Mouse (Mus musculus) right cerebral cortex, postnatal 10 days (tissue): ENCODE data around the gene Flt3.

Source experiments
- DNase-seq, 2 experiments: peaks; one replicate each; pipeline ENCODE4 v3.0.0; 2021; ENCODE audit warnings: low spot score in 2 of 2

Flt3 gene

DNA sequence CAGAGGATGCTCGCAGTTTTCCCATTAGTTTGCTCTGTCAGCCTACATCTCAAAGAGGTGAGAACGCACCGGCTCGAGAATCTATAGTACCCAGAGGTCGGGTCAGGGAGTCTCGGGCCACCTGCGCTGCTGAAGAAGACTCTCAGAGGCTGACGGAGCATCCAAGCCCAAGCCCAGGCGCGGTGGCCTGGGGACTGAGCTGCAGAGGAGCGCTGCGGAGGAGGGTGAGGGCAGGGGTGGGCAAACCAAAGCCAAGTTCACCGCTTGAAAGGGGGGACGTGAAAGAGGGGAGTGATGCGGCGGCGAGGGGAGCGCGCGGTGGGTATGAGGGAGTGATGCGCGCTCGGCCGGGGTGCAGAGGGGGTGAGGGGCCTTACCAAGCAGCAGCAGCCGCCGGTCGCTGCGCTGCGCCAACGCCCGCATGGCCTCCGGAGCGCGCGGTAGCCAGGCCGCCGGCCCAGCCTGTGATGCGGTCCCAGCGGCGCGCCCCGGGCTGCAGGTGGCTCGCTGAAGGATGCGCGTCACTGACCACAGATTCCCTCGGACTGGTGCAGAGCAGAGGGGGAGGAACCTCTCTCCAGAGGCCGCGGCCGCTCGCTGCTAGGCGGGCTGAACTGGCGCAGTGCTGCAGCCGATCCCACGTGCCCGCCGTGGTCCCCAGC is at the start of gene Flt3:
Gene Flt3 (minus strand): TSS at position 647 of the 662 bp plus-strand sequence.
- DNase-seq, result peak; percentile 36 to 40

DNA sequence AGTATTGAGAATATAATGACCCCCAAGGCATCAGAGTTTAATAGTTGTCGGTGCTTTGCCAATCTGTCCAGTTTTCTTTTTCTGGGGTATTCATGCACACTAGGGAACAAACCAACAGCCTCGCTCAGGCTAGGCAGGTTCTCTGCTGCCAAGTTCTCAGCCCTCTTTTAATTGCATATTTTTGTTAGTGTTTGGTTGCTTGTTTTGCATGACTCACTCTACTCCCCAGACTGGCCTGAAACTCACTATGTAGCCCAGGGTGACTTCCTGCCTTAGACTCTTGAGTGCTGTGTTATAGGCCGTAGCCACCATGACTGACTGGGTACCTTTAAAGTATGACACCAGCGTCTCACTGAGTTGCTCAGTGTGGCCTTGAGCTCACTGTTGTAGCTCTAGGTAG is 48.6 kb upstream of the Flt3 start:
- DNase-seq, result no peak

DNA sequence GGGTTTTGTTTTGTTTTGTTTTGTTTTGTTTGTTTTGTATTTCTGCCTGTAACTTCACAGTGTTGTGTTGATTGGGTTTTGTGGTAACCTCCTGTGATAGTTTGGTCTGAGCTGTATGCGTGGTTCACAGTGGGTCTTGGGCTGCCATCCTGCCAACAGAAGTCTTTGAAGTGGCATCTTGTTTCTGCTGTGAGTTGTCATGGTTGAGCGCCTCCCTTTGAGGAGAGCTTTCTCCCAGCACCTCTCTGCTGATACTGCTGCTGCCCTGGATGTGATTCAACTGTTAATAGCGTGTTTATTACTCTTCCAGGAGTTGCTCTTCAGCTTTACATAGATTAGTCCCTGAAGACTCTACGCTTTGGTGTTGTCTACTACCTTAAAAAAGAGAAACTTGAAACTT is 48.2 kb upstream of the Flt3 start:
- no peak for DNase-seq

DNA sequence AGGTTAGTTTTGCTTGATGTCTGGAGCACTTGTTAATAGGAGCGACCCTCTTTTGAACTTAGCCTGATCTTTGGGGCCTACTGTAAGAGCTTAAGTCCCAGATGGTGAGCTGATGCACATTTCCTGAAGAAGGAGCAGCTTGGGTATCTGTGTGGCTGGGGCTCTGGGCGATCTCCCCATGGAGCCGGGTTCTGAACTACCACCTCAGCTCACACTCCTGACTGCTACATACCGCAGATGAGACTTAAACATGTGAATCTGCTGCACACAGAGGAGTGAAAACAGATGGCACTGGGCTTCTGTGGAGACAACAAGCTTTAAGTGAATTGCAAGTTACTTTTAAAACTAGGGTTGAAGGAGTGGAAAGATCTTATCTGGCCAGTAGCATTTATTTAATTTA is 45.0 kb upstream of the Flt3 start:
- DNase-seq, result peak in 1 of 2 experiments; percentile 41

DNA sequence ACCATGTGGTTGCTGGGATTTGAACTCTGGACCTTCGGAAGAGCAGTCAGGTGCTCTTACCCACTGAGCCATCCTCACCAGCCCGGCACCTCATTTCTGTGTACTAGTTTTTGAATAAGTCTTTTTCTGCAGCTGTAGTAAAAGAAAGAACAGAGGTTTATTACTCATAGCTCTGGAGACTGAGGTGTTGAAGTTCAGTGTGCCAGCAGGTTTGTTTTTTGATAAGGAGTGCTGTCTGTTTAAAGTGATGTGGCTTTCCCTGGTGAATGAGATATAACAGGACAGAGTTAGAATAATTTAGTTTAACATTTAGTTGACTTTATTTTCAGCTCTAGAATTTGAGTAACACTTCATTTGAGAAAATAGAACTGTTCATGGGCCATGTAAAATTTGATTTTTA is 44.5 kb upstream of the Flt3 start:
- no peak for DNase-seq

DNA sequence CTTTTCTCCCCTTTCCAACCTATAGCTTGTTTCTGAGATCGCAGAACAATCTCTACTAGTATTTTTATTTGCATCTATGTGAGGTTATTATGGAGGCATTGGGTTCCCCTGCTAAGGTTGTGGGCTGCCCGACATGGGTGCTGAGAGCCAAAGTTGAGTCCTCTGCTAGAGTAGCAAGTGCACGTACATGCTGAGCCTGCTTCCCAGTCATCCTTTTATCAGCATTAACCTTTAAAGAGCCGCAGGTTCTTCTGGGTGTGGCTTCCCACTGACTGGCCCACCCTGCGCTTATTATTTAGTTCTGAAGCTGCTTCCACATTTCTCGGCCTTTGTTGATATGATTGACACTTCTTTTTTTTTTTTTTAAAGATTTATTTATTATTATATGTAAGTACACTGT is 44.0 kb upstream of the Flt3 start:
- DNase-seq, result no peak

DNA sequence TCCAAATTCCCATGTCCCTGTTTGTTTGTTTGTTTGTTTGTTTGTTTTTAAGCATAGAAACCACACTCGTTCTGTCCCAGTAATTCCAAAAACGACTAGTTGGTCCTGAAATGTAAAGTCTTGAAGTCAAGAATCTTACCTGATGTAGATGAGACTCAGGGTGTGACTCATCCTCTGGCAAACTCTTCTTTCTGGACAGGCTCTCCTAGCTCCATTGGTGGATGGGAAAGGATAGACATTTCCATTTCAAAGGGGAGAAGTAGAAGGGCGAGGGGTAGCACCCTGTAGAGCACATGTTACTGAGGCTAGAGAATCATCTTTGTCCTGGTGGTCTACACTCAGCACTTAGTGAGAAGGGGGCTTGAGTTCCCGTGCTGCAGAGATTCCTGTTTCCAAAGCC is 42.5 kb upstream of the Flt3 start:
- DNase-seq, result no peak

DNA sequence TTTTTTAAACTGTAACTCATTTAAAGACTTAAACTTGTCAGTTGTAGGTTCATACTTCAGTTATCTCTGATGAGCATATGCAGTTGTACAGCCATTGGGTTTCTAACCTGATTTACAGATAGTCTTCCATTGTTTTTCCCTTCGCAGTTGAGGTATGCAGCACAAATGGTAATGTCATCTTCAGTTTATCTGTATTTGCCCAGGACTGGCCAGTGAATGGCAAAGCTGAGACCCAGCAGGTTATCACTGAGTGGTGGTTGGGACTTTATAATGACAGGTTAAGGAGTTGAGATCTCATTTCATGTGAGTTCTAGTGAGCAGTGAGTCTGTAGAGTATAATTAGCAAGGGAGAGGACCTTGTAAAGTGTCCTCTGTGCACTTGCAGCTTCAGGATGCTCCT is 41.7 kb upstream of the Flt3 start:
- DNase-seq, result no peak

DNA sequence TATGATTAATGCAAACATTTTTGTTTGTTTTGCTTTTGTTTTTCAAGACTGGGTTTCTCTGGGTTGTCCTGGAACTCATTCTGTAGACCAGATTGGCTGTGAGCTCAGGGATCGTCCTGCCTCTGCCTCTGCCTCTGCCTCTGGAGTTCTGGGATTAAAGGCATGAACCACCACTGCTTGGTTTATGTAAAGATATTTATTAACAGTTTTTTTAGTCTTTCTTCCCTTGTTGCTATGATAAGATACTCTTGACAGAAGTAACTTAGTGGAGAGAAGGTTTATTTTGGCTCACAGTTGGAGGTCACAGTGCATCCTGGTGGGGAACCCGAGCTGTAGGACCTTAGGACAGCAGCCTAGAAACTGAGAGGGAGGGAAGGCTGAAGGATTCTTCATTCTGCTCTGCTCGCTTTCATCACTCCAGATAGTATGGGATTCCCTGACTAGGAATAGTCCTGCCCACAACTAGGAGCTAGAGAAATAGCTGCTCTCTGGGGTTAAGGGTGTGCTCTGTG is 40.8 kb upstream of the Flt3 start:
- no peak for DNase-seq

DNA sequence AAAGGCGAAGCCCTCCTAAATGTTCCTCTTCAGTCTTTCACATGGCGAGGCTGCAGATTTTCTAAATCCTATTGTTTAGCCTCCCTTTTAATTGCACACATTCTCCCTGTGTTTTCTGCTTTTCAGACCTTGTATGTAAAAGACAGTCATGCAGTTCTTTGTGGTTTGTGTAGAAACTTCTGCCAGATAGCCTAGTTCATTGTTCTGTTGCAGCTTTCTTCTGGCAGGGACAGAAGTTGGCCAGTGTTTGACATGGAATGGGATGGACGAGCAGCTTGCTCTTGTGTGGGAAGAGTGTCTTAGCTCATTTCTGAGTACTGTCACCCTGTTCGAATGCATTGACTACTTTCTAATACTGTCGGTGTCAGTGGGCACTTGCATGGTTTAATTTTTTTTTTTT is 36.2 kb upstream of the Flt3 start:
- no peak for DNase-seq

DNA sequence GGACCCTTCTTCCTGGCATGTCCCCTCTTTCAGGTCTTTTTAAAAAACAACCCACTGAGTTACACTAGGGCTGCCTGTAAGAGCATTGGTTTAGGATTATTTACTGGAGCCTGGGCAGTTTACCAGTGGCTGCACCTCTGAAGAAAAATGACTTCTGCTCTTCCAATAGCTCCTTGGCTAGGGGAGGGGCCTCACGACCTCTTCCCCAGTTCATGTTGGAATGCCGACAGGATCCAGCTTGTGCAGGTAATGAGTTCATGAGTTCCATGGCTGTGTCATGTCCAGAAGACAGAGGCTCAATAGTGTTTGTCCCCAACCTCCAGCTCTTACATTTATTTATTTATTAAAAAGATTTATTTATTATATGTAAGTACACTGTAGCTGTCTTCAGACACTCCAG is 35.5 kb upstream of the Flt3 start:
- DNase-seq, result no peak

DNA sequence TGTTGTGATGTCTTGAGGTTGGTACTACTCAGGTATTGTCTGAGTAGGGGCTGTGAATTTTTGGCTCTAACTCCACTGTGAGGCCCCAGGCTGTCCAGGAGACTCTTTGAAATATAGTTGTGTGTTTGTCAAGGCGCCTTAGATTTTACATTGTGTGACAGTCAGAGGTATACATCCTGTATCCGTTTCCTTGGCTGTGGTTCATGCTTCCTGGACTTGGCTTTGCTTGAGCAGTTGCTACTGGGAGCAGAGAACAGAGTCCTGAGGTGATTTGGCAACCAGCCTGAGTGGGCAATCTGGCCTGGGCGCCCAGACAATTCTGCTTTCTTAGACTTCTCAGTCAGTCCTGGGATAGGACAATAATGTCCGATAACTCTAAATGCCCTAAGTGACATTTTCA is 34.9 kb upstream of the Flt3 start:
- peak; percentile 45 for DNase-seq

DNA sequence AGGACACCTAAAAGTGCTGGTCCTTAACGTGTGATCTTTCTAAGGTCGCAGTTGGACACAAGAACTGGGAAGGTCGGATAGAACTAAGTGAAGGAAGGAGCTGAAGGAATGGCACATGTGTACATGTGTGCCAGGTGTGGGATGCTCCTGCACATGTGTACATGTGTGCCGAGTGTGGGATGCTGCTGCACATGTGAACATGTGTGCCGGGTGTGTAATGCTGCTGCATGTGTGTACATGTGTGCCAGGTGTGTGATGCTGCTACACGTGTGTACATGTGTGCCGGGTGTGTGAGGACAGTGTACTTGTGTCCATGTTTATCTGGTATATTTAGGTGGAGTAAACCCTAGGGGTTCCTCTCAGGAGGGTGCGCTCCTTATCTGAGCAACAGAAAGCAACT is 32.6 kb upstream of the Flt3 start:
- DNase-seq, result no peak

DNA sequence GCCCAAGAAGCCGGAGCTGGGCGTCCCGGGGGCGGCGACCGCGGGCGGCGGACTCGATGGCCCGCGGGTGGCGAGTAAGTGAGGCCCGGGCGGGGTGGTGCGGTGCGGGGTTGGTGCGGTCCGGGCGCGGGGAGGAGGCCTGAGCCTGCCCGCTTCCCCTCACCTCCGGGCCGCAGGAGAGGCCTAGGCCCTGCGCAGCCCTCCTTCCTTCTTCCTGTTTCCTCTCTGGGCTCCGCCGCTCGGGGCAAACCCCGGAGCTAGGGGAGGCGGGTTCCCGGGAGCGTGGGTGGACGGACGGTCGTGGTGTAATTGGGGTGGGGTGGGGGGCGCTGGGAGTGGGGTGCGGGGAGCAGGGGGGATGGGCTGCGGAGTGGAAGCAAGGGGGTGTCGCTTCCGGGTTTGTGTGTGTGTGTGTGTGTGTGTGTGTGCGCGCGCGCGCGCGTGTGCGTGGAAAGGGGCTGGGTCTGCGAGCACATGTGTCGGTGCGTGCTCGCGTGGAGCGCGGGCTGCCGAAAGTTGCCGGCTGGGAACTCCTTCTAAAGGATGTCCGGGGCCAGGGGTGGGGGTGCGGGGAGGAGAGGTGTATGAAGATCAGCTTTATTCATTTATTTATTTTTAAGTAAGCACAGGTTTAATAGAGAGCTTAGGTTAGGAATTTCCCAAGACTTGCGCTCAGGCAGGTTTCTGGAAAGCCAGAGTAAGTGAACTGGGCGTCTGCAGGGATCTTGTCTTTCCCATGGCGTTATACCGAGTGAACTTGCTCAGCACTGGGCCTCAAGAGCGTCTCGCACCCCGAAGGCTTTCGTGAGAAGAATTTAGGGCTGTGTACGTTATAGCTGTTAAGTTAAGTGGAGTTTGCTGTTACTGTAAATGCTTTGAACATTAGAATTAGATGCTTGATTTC is 30.9 kb upstream of the Flt3 start:
- peak; percentile 89 to 90 for DNase-seq

DNA sequence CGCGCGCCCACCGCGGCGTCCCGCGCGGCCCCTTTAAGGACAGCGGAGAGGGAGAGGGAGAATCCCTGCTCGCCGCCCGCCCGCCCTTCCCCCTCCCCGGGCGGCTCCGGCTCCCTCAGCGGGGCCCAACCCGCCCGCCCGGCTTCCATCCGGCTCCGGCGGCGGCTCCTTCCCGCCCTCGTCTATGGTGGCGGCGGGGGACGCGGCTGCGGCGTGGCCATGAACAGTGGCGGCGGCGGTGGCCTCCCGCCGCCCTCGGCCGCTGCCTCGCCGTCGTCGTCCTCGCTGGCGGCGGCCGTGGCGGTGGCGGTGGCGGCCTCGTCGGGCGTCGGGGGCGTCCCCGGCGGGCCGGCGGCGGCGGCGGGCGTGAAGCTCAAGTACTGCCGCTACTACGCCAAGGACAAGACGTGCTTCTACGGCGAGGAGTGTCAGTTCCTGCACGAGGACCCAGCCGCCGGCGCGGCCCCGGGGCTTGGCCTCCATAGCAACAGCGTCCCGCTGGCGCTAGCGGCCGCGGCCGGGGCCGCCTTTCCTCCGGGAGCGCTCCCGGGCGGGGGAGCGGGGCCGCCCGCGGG is 30.2 kb upstream of the Flt3 start:
- peak; percentile 46 to 56 for DNase-seq

DNA sequence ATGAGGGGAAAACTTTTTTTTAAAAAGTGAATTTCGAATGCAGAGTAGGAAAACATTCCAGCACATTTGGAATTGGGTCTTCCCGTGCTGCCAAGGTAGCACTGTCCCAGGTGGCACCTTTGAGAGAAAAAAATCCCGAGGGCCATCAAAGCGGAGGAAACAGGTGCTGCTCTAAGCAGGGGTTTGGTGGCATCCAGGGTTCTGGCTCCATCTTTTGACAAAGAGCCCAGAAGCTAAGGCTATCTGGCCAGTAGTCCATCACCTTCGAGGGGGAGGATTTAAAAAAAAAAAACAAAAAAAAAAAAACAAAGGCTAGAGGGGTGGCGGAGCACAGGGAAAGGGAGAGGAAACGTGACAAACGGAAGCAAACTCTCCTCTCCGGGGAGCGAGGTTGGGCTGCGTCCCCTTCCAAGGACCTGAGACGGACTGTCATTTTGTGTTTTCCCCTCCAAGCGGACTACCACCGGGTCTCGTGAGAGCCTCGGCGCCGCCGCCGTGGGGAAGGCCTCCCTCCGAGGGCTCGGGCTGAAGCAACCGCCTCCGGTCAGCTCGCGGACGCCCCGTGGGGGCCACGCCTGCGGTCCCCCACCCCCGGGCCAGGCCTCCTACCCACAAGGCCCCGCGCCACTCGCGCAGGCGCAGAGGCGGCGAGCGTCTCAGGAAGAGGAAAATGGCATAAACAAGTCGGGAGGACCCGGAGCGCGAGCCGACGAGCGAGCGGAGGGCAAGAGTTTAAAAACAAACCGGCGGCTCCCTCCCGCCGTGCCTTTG is 29.4 kb upstream of the Flt3 start, which contains the start of gene Pan3:
Gene Pan3 (plus strand): TSS at position 627 of the 771 bp plus-strand sequence.
- DNase-seq, result peak; percentile 94 to 96

DNA sequence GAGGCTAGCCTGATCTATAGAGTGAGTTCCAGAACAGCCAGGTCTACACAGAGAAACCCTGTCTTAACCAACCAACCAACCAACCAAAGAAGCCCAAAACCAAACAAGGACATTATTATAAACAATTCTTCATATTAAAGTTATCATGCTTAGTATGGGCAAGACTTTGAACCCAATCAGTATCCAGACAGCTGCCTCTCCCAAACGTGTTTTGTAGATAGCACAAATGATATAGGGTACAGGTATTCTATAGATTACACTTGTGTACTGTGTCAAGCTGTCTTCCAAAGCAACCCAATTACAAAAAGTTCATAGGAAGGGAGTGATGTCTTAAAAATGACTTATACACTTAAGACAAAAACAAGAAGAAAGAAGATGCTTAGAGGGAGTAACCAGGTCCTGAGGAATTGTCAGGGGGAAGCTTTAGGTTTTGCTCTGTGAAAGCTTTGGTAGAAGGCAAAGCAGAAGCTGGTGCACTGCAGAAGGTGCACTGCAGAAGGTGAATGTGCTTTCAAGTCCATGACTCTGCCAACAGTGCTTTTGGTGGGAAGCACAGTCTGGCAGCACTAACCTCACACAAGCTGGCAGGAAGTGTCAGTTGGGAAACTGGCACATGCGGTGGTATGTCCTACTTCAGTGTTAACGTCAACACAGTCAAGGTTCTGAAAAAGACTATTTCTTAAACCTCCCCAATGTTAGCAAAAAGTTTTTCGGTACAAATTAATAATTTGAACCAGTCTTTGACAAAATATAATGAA is 25.9 kb upstream of the Flt3 start:
- DNase-seq, result no peak

DNA sequence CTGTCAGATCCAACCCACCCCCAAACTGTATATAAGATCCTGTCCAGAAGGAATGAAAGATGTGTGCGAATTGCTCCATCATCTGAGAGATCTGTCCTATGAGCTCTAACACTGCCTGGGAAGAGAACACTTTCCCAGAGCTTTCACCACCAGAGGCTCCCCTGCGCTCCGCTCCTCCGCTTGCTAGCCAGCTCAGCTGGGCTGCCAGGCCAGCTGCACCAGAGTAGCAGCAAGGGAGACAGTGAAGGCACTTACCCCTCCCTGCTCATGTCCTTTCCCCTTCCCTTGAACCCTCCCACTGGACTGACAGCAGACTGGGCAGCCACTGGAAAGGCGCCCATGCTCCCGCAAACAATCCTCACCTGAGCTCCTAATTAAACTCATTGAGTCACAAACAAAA is 23.3 kb upstream of the Flt3 start:
- DNase-seq, result peak in 1 of 2 experiments; percentile 37

DNA sequence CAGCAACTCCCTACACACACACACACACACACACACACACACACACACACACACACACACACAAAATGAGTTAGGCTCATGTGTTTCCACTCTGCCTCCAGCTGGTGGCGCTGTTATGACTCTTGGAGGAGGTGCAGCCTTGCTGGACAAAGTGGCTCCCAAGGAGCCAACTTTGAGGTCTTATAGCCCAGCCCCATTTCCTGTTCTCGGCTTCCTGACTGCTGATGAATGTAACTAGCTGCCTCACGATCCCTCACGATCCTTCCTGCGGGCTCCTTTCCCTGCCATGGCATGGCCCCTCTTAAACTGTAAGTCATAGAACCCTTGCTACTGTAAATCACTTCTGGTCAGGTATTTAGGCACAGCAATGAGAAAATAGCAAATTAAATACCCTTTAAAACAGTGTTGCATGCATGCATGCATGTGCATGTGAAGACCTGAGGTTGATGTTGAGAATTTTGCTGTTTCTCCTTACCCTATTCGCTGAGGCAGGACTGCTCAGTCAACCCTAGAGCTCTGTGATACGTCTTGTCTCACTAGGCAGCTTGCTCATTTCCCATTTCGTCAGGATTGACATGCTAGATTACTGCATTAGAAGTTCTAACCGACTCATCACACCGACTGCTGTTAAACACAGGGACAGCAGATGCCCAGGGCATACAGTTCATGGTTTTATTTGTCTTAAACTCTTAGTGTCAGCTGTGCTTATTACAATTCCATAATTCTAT is 18.3 kb upstream of the Flt3 start:
- peak in 1 of 2 experiments; percentile 37 for DNase-seq

DNA sequence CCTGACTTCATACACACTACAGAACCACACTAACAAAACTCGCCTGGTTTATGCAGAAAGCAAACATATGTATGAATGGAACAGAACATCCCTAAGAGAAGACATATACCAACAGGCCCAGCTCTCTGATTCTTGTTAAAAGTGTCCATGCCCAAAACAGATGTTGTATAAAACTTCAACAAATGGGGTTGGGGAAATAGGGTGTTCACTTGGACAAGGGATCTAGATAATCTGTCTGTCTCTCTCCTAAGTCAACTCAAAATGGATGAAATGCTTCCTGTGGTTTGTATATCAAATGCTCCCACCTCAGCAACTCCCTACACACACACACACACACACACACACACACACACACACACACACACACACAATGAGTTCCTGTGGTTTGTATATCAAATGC is 17.7 kb upstream of the Flt3 start:
- DNase-seq, result no peak
